Mouse (Mus musculus) lung, postnatal 0 days (tissue): ENCODE data around the gene Foxi2.

Experiments
- CTCF ChIP-seq: IDR thresholded peaks from 2 replicates; pipeline ENCODE4 v1.5.1; 2016; ENCODE audit warnings: antibody characterized with exemption, mild to moderate bottlenecking
- EP300 ChIP-seq: IDR thresholded peaks from 2 replicates; pipeline ENCODE4 v1.6.1; 2016; ENCODE audit warnings: antibody characterized with exemption, mild to moderate bottlenecking, control low read depth

DNA sequence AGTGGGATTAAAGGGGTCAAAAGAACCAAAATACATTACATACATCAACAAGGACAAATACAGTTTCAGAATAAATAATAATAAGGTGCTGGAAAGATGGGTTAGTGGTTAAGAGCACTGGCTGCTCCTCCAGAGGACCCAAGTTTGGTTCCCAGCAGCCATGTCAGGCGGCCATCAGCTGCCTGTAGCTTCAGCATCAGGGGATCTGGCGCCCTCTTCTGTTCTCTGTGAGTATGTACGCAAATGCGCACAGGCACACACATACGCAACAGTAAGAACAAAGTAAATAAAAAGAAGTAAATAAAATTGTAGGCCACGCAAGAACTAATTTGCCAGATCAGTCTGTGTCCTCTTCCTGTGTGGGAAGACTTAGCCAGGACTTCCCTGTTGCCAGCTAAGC is 18.7 kb downstream of the Foxi2 start:
- TF ChIP-seq CTCF: no peak
- TF ChIP-seq EP300: no peak
